Mouse (Mus musculus): ENCODE data around the gene a. TPM values are rescaled to one million over a fixed set of nuclear protein-coding genes. Genes with fewer than 3 reads are reported as not detected.
"Not testable (repeated sequence)": the region's sequence is repeated elsewhere in the genome, so short reads cannot be mapped to it uniquely, and the experiment has no call there.

The a gene
- polyA plus RNA-seq, 1 experiment from 2014 or later, result 0.54 TPM

GRCm38 (mm10) chr2:154969740-154970397, 178.7 kb downstream of the a start:
- ATAC-seq; H3K27me3 ChIP-seq (ENCODE audit: control insufficient read depth, insufficient read depth, low read depth, low read length); H3K36me3 ChIP-seq (ENCODE audit: control insufficient read depth, insufficient read depth, low read length); H3K4me3 ChIP-seq (ENCODE audit: low read depth, low read length); H3K27ac ChIP-seq (ENCODE audit: low read length); H3K9ac ChIP-seq (ENCODE audit: low read depth, low read length); H3K4me1 ChIP-seq (ENCODE audit: control insufficient read depth, insufficient read depth, low read length); H3K9me3 ChIP-seq (replicated peaks; ENCODE audit: control insufficient read depth, low read length, poor library complexity, severe bottlenecking); H3K4me2 ChIP-seq (ENCODE audit: low read length): not testable (repeated sequence)
- WGBS, result 77% methylated on average over 14 of the region's 14 CpGs

GRCm38 (mm10) chr2:154971919-154972692, 180.9 kb downstream of the a start:
- no peaks in the 10 kb centered on the region for H3K36me3 ChIP-seq (ENCODE audit: control insufficient read depth, insufficient read depth, low read length)
- no peak for ATAC-seq
- H3K4me3 ChIP-seq (ENCODE audit: low read depth, low read length), result no peak overlapping the region
- WGBS, result 71% methylated on average over 18 of the region's 18 CpGs
- no peaks in the 10 kb centered on the region for H3K9me3 ChIP-seq (replicated peaks; ENCODE audit: control insufficient read depth, low read length, poor library complexity, severe bottlenecking)
- H3K4me2 ChIP-seq (ENCODE audit: low read length), result no peak overlapping the region
- H3K27ac ChIP-seq (ENCODE audit: low read length), result no peak overlapping the region
- no peak overlapping the region for H3K9ac ChIP-seq (ENCODE audit: low read depth, low read length)
- H3K27me3 ChIP-seq (ENCODE audit: control insufficient read depth, insufficient read depth, low read depth, low read length), result no peaks in the 10 kb centered on the region
- no peaks in the 10 kb centered on the region for H3K4me1 ChIP-seq (ENCODE audit: control insufficient read depth, insufficient read depth, low read length)

DNA sequence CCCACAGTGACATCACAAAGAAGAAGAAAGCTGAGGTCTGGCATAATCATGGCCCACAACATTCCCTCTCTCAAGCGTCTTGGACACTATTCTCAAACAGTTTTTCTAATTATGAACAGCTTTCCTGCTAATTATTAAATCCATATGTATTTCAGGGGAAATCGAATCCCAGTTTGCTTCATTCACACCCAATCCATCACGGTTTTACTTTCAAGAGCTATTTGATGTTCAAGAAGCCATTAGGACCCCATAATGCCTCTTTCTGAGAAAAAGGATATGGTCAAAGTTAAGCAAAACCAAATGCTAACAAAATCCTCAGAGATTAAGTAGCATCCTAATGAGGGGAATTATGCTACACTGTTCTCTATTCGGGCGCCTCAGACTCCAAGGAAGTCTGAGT, 181.8 kb downstream of the a start:
- H3K9ac ChIP-seq (ENCODE audit: low read depth, low read length), result no peak overlapping the region
- H3K9me3 ChIP-seq (replicated peaks; ENCODE audit: control insufficient read depth, low read length, poor library complexity, severe bottlenecking), result no peaks in the 10 kb centered on the region
- H3K4me1 ChIP-seq (ENCODE audit: control insufficient read depth, insufficient read depth, low read length), result no peaks in the 10 kb centered on the region
- H3K4me2 ChIP-seq (ENCODE audit: low read length), result no peak overlapping the region
- H3K36me3 ChIP-seq (ENCODE audit: control insufficient read depth, insufficient read depth, low read length), result no peaks in the 10 kb centered on the region
- no peak overlapping the region for H3K27ac ChIP-seq (ENCODE audit: low read length)
- 76% methylated on average over 5 of the region's 5 CpGs for WGBS
- no peak overlapping the region for H3K4me3 ChIP-seq (ENCODE audit: low read depth, low read length)
- H3K27me3 ChIP-seq (ENCODE audit: control insufficient read depth, insufficient read depth, low read depth, low read length), result no peaks in the 10 kb centered on the region
- no peak for ATAC-seq

GRCm38 (mm10) chr2:154986609-154987008, 195.4 kb downstream of the a start:
- WGBS, result 81% methylated on average over 1 of the region's 1 CpGs
- Histone ChIP-seq H3K4me1 (ENCODE audit: control insufficient read depth, insufficient read depth, low read length) (no peaks in the 10 kb centered on the region), H3K9ac (ENCODE audit: low read depth, low read length) (no peak overlapping the region), H3K4me3 (ENCODE audit: low read depth, low read length) (no peak overlapping the region), H3K4me2 (ENCODE audit: low read length) (no peak overlapping the region), H3K9me3 (replicated peaks; ENCODE audit: control insufficient read depth, low read length, poor library complexity, severe bottlenecking) (no peaks in the 10 kb centered on the region), H3K27me3 (ENCODE audit: control insufficient read depth, insufficient read depth, low read depth, low read length) (no peaks in the 10 kb centered on the region), H3K36me3 (ENCODE audit: control insufficient read depth, insufficient read depth, low read length) (no peaks in the 10 kb centered on the region), H3K27ac (ENCODE audit: low read length) (no peak overlapping the region)
- ATAC-seq, result no peak

- no peaks in the 10 kb centered on the region for H3K9me3 ChIP-seq (replicated peaks; ENCODE audit: control insufficient read depth, low read length, poor library complexity, severe bottlenecking)
- no peak overlapping the region for H3K4me2 ChIP-seq (ENCODE audit: low read length)
- no peak overlapping the region for H3K4me3 ChIP-seq (ENCODE audit: low read depth, low read length)
- H3K9ac ChIP-seq (ENCODE audit: low read depth, low read length), result no peak overlapping the region
- H3K36me3 ChIP-seq (ENCODE audit: control insufficient read depth, insufficient read depth, low read length), result no peaks in the 10 kb centered on the region
- H3K27ac ChIP-seq (ENCODE audit: low read length), result no peak overlapping the region
- 88% methylated on average over 8 of the region's 8 CpGs for WGBS
- ATAC-seq, result no peak
- no peaks in the 10 kb centered on the region for H3K27me3 ChIP-seq (ENCODE audit: control insufficient read depth, insufficient read depth, low read depth, low read length)
- H3K4me1 ChIP-seq (ENCODE audit: control insufficient read depth, insufficient read depth, low read length), result no peaks in the 10 kb centered on the region
These were observed 200.2 kb downstream of the a start for GRCm38 (mm10) chr2:154991411-154991810.

- Histone ChIP-seq H3K4me2 (ENCODE audit: low read length) (no peak overlapping the region), H3K4me3 (ENCODE audit: low read depth, low read length) (no peak overlapping the region), H3K27ac (ENCODE audit: low read length) (no peak overlapping the region), H3K36me3 (ENCODE audit: control insufficient read depth, insufficient read depth, low read length) (no peaks in the 10 kb centered on the region), H3K9me3 (replicated peaks; ENCODE audit: control insufficient read depth, low read length, poor library complexity, severe bottlenecking) (no peaks in the 10 kb centered on the region), H3K9ac (ENCODE audit: low read depth, low read length) (no peak overlapping the region), H3K4me1 (ENCODE audit: control insufficient read depth, insufficient read depth, low read length) (no peaks in the 10 kb centered on the region), H3K27me3 (ENCODE audit: control insufficient read depth, insufficient read depth, low read depth, low read length) (no peaks in the 10 kb centered on the region)
- no peak for ATAC-seq
- WGBS, result 87% methylated on average over 5 of the region's 5 CpGs
These were observed 200.9 kb downstream of the a start for GRCm38 (mm10) chr2:154992083-154992482.

GRCm38 (mm10) chr2:155005491-155005890, 214.3 kb downstream of the a start:
- H3K4me2 ChIP-seq (ENCODE audit: low read length), result no peak overlapping the region
- H3K36me3 ChIP-seq (ENCODE audit: control insufficient read depth, insufficient read depth, low read length), result no peaks in the 10 kb centered on the region
- H3K4me1 ChIP-seq (ENCODE audit: control insufficient read depth, insufficient read depth, low read length), result no peaks in the 10 kb centered on the region
- no peaks in the 10 kb centered on the region for H3K27me3 ChIP-seq (ENCODE audit: control insufficient read depth, insufficient read depth, low read depth, low read length)
- WGBS, result 96% methylated on average over 11 of the region's 11 CpGs
- ATAC-seq, result no peak
- no peak overlapping the region for H3K4me3 ChIP-seq (ENCODE audit: low read depth, low read length)
- H3K27ac ChIP-seq (ENCODE audit: low read length), result no peak overlapping the region
- no peak overlapping the region for H3K9ac ChIP-seq (ENCODE audit: low read depth, low read length)
- H3K9me3 ChIP-seq (replicated peaks; ENCODE audit: control insufficient read depth, low read length, poor library complexity, severe bottlenecking), result no peaks in the 10 kb centered on the region

- H3K4me1 ChIP-seq (ENCODE audit: control insufficient read depth, insufficient read depth, low read length), result no peaks in the 10 kb centered on the region
- 54% methylated on average over 3 of the region's 3 CpGs for WGBS
- ATAC-seq, result no peak
- H3K9ac ChIP-seq (ENCODE audit: low read depth, low read length), result no peak overlapping the region
- no peaks in the 10 kb centered on the region for H3K27me3 ChIP-seq (ENCODE audit: control insufficient read depth, insufficient read depth, low read depth, low read length)
- H3K4me3 ChIP-seq (ENCODE audit: low read depth, low read length), result no peak overlapping the region
- no peaks in the 10 kb centered on the region for H3K36me3 ChIP-seq (ENCODE audit: control insufficient read depth, insufficient read depth, low read length)
- H3K4me2 ChIP-seq (ENCODE audit: low read length), result no peak overlapping the region
- no peak overlapping the region for H3K27ac ChIP-seq (ENCODE audit: low read length)
- H3K9me3 ChIP-seq (replicated peaks; ENCODE audit: control insufficient read depth, low read length, poor library complexity, severe bottlenecking), result no peaks in the 10 kb centered on the region
These were observed 220.0 kb downstream of the a start for GRCm38 (mm10) chr2:155011086-155011656.

- no peak for ATAC-seq
- Histone ChIP-seq H3K27ac (ENCODE audit: low read length) (no peak overlapping the region), H3K36me3 (ENCODE audit: control insufficient read depth, insufficient read depth, low read length) (no peaks in the 10 kb centered on the region), H3K4me1 (ENCODE audit: control insufficient read depth, insufficient read depth, low read length) (no peaks in the 10 kb centered on the region), H3K9me3 (replicated peaks; ENCODE audit: control insufficient read depth, low read length, poor library complexity, severe bottlenecking) (no peaks in the 10 kb centered on the region), H3K27me3 (ENCODE audit: control insufficient read depth, insufficient read depth, low read depth, low read length) (no peaks in the 10 kb centered on the region), H3K9ac (ENCODE audit: low read depth, low read length) (no peak overlapping the region), H3K4me2 (ENCODE audit: low read length) (no peak overlapping the region), H3K4me3 (ENCODE audit: low read depth, low read length) (no peak overlapping the region)
- WGBS, result 75% methylated on average over 6 of the region's 6 CpGs
These were observed 221.8 kb downstream of the a start for GRCm38 (mm10) chr2:155012991-155013390.

Data from midbrain, embryonic 16.5 days (tissue).